Mouse (Mus musculus): ENCODE data around the gene Ccdc103. TPM values are rescaled to one million over a fixed set of nuclear protein-coding genes. Genes with fewer than 3 reads are reported as not detected.

The Ccdc103 gene
- polyA plus RNA-seq, 1 experiment from 2014 or later = 2.5 TPM

- WGBS = 60% methylated on average over 10 of the region's 10 CpGs
- H3K9ac ChIP-seq (ENCODE audit: low read depth, low read length) = no peak within 1 kb of the TSS
- peaks cover 11% of the 10 kb centered on the region for H3K4me1 ChIP-seq (ENCODE audit: control insufficient read depth, insufficient read depth, low read depth, low read length)
- H3K4me3 ChIP-seq (ENCODE audit: low read length) = no peak within 1 kb of the TSS
- ATAC-seq = no peak
- H3K27me3 ChIP-seq (replicated peaks; ENCODE audit: control insufficient read depth, insufficient read depth, low read length) = peaks cover 6% of the 10 kb centered on the region; the same call in 1 of the 2 replicates
- H3K4me2 ChIP-seq (ENCODE audit: low read length) = no peak within 1 kb of the TSS
- H3K27ac ChIP-seq (ENCODE audit: low read depth, low read length) = no peak within 1 kb of the TSS
- H3K9me3 ChIP-seq (ENCODE audit: control insufficient read depth, low read length) = no peaks in the 10 kb centered on the region
- no peaks in the 10 kb centered on the region for H3K36me3 ChIP-seq (ENCODE audit: control insufficient read depth, insufficient read depth, low read length)
These were observed 3.7 kb downstream of the Ccdc103 start, which contains the start of gene Fam187a for GRCm38 (mm10) chr11:102884616-102885219. Gene Fam187a (plus strand): TSS chr11:102885169.

- H3K4me3 ChIP-seq (ENCODE audit: low read length) = no peak overlapping the region
- H3K27me3 ChIP-seq (replicated peaks; ENCODE audit: control insufficient read depth, insufficient read depth, low read length) = peaks cover 13% of the 10 kb centered on the region
- no peak overlapping the region for H3K27ac ChIP-seq (ENCODE audit: low read depth, low read length)
- H3K9ac ChIP-seq (ENCODE audit: low read depth, low read length) = no peak overlapping the region
- peaks cover 3% of the 10 kb centered on the region; the same call in 1 of the 2 replicates for H3K4me1 ChIP-seq (ENCODE audit: control insufficient read depth, insufficient read depth, low read depth, low read length)
- H3K9me3 ChIP-seq (ENCODE audit: control insufficient read depth, low read length) = no peaks in the 10 kb centered on the region
- no peaks in the 10 kb centered on the region for H3K36me3 ChIP-seq (ENCODE audit: control insufficient read depth, insufficient read depth, low read length)
- 87% methylated on average over 5 of the region's 5 CpGs for WGBS
- no peak overlapping the region for H3K4me2 ChIP-seq (ENCODE audit: low read length)
- ATAC-seq = no peak
These were observed 6.4 kb downstream of the Ccdc103 start for GRCm38 (mm10) chr11:102887433-102887832.

- H3K9ac ChIP-seq (ENCODE audit: low read depth, low read length) = no peak overlapping the region; the same call in 1 of the 2 replicates
- no peak overlapping the region for H3K4me2 ChIP-seq (ENCODE audit: low read length)
- no peaks in the 10 kb centered on the region for H3K9me3 ChIP-seq (ENCODE audit: control insufficient read depth, low read length)
- H3K36me3 ChIP-seq (ENCODE audit: control insufficient read depth, insufficient read depth, low read length) = no peaks in the 10 kb centered on the region
- peaks cover 17% of the 10 kb centered on the region for H3K27me3 ChIP-seq (replicated peaks; ENCODE audit: control insufficient read depth, insufficient read depth, low read length)
- H3K27ac ChIP-seq (ENCODE audit: low read depth, low read length) = no peak overlapping the region
- ATAC-seq = peak; percentile 19; the same call in 1 of the 2 replicates
- H3K4me1 ChIP-seq (ENCODE audit: control insufficient read depth, insufficient read depth, low read depth, low read length) = peaks cover 5% of the 10 kb centered on the region
- 66% methylated on average over 3 of the region's 3 CpGs for WGBS
- no peak overlapping the region for H3K4me3 ChIP-seq (ENCODE audit: low read length)
These were observed 7.1 kb downstream of the Ccdc103 start for GRCm38 (mm10) chr11:102888135-102888534.

- Histone ChIP-seq H3K4me1 (ENCODE audit: control insufficient read depth, insufficient read depth, low read depth, low read length) (peaks cover 9% of the 10 kb centered on the region), H3K27ac (ENCODE audit: low read depth, low read length) (no peak overlapping the region), H3K9ac (ENCODE audit: low read depth, low read length) (no peak overlapping the region), H3K9me3 (ENCODE audit: control insufficient read depth, low read length) (no peaks in the 10 kb centered on the region), H3K36me3 (ENCODE audit: control insufficient read depth, insufficient read depth, low read length) (no peaks in the 10 kb centered on the region), H3K27me3 (replicated peaks; ENCODE audit: control insufficient read depth, insufficient read depth, low read length) (peaks cover 31% of the 10 kb centered on the region), H3K4me2 (ENCODE audit: low read length) (no peak overlapping the region), H3K4me3 (ENCODE audit: low read length) (no peak overlapping the region)
- no peak for ATAC-seq
- WGBS = 54% methylated on average over 5 of the region's 5 CpGs
These were observed 9.1 kb downstream of the Ccdc103 start for GRCm38 (mm10) chr11:102890096-102890495.

- Histone ChIP-seq H3K27me3 (replicated peaks; ENCODE audit: control insufficient read depth, insufficient read depth, low read length) (peaks cover 41% of the 10 kb centered on the region), H3K36me3 (ENCODE audit: control insufficient read depth, insufficient read depth, low read length) (no peaks in the 10 kb centered on the region), H3K4me3 (ENCODE audit: low read length) (peak overlapping the region; percentile 31), H3K27ac (ENCODE audit: low read depth, low read length) (no peak overlapping the region), H3K4me1 (ENCODE audit: control insufficient read depth, insufficient read depth, low read depth, low read length) (peaks cover 5% of the 10 kb centered on the region), H3K9me3 (ENCODE audit: control insufficient read depth, low read length) (no peaks in the 10 kb centered on the region), H3K9ac (ENCODE audit: low read depth, low read length) (peak overlapping the region; percentile 8), H3K4me2 (ENCODE audit: low read length) (peak overlapping the region; percentile 61)
- peak; percentile 51; the same call in 1 of the 2 replicates for ATAC-seq
- WGBS = 6% methylated on average over 43 of the region's 43 CpGs
These were observed 12.1 kb downstream of the Ccdc103 start for GRCm38 (mm10) chr11:102893015-102893651.

- H3K9ac ChIP-seq (ENCODE audit: low read depth, low read length) = no peak overlapping the region
- H3K27ac ChIP-seq (ENCODE audit: low read depth, low read length) = no peak overlapping the region
- WGBS = 94% methylated on average over 4 of the region's 4 CpGs
- no peak overlapping the region for H3K4me3 ChIP-seq (ENCODE audit: low read length)
- no peak overlapping the region for H3K4me2 ChIP-seq (ENCODE audit: low read length)
- H3K27me3 ChIP-seq (replicated peaks; ENCODE audit: control insufficient read depth, insufficient read depth, low read length) = peaks cover 39% of the 10 kb centered on the region
- ATAC-seq = no peak
- no peaks in the 10 kb centered on the region for H3K9me3 ChIP-seq (ENCODE audit: control insufficient read depth, low read length)
- peaks cover 5% of the 10 kb centered on the region for H3K4me1 ChIP-seq (ENCODE audit: control insufficient read depth, insufficient read depth, low read depth, low read length)
- H3K36me3 ChIP-seq (ENCODE audit: control insufficient read depth, insufficient read depth, low read length) = no peaks in the 10 kb centered on the region
These were observed 13.7 kb downstream of the Ccdc103 start for GRCm38 (mm10) chr11:102894716-102895115.

- no peak overlapping the region for H3K4me2 ChIP-seq (ENCODE audit: low read length)
- no peak overlapping the region; the same call in 1 of the 2 replicates for H3K9ac ChIP-seq (ENCODE audit: low read depth, low read length)
- H3K27ac ChIP-seq (ENCODE audit: low read depth, low read length) = no peak overlapping the region
- peaks cover 5% of the 10 kb centered on the region for H3K4me1 ChIP-seq (ENCODE audit: control insufficient read depth, insufficient read depth, low read depth, low read length)
- WGBS = 77% methylated on average over 9 of the region's 9 CpGs
- no peak overlapping the region for H3K4me3 ChIP-seq (ENCODE audit: low read length)
- no peak for ATAC-seq
- no peaks in the 10 kb centered on the region for H3K36me3 ChIP-seq (ENCODE audit: control insufficient read depth, insufficient read depth, low read length)
- H3K9me3 ChIP-seq (ENCODE audit: control insufficient read depth, low read length) = no peaks in the 10 kb centered on the region
- peaks cover 39% of the 10 kb centered on the region for H3K27me3 ChIP-seq (replicated peaks; ENCODE audit: control insufficient read depth, insufficient read depth, low read length)
These were observed 14.8 kb downstream of the Ccdc103 start for GRCm38 (mm10) chr11:102895779-102896178.

- H3K4me2 ChIP-seq (ENCODE audit: low read length) = no peak overlapping the region
- H3K4me1 ChIP-seq (ENCODE audit: control insufficient read depth, insufficient read depth, low read depth, low read length) = peaks cover 8% of the 10 kb centered on the region
- no peaks in the 10 kb centered on the region for H3K36me3 ChIP-seq (ENCODE audit: control insufficient read depth, insufficient read depth, low read length)
- no peak overlapping the region for H3K27ac ChIP-seq (ENCODE audit: low read depth, low read length)
- no peak for ATAC-seq
- no peak overlapping the region for H3K4me3 ChIP-seq (ENCODE audit: low read length)
- H3K27me3 ChIP-seq (replicated peaks; ENCODE audit: control insufficient read depth, insufficient read depth, low read length) = peaks cover 40% of the 10 kb centered on the region
- H3K9me3 ChIP-seq (ENCODE audit: control insufficient read depth, low read length) = no peaks in the 10 kb centered on the region
- WGBS = 82% methylated on average over 20 of the region's 20 CpGs
- H3K9ac ChIP-seq (ENCODE audit: low read depth, low read length) = no peak overlapping the region; the same call in 1 of the 2 replicates
These were observed 15.6 kb downstream of the Ccdc103 start for GRCm38 (mm10) chr11:102896641-102897040.

- peak; percentile 95 for ATAC-seq
- Histone ChIP-seq H3K4me2 (ENCODE audit: low read length) (no peak overlapping the region), H3K27ac (ENCODE audit: low read depth, low read length) (0 out of 2 replicates have a peak overlapping the region, but pooled peaks have one; percentile 5), H3K4me1 (ENCODE audit: control insufficient read depth, insufficient read depth, low read depth, low read length) (peaks cover 3% of the 10 kb centered on the region), H3K9ac (ENCODE audit: low read depth, low read length) (no peak overlapping the region), H3K9me3 (ENCODE audit: control insufficient read depth, low read length) (no peaks in the 10 kb centered on the region), H3K4me3 (ENCODE audit: low read length) (no peak overlapping the region), H3K36me3 (ENCODE audit: control insufficient read depth, insufficient read depth, low read length) (no peaks in the 10 kb centered on the region), H3K27me3 (replicated peaks; ENCODE audit: control insufficient read depth, insufficient read depth, low read length) (peaks cover 27% of the 10 kb centered on the region)
- WGBS = 49% methylated on average over 9 of the region's 9 CpGs
These were observed 17.4 kb downstream of the Ccdc103 start for GRCm38 (mm10) chr11:102898408-102898807.

All from hindbrain, embryonic 16.5 days (tissue).